Mouse (Mus musculus) hematopoietic multipotent progenitor cell, adult 10-12 weeks (in vitro differentiated cells): ENCODE data around the gene Snx4. TPM values are rescaled to one million over a fixed set of nuclear protein-coding genes. Genes with fewer than 3 reads are reported as not detected.

ENCODE experiments used
- polyA plus RNA-seq: library from polyadenylated mRNA; stranded (reverse); fragments of >175 nt; gene quantifications from 2 replicates; pipeline ENCODE4 v1.2.3, GENCODE M21; 2012; ENCODE audit warnings: low replicate concordance

Snx4 gene
- 30.6 and 39.9 TPM in 2 replicates for polyA plus RNA-seq

DNA sequence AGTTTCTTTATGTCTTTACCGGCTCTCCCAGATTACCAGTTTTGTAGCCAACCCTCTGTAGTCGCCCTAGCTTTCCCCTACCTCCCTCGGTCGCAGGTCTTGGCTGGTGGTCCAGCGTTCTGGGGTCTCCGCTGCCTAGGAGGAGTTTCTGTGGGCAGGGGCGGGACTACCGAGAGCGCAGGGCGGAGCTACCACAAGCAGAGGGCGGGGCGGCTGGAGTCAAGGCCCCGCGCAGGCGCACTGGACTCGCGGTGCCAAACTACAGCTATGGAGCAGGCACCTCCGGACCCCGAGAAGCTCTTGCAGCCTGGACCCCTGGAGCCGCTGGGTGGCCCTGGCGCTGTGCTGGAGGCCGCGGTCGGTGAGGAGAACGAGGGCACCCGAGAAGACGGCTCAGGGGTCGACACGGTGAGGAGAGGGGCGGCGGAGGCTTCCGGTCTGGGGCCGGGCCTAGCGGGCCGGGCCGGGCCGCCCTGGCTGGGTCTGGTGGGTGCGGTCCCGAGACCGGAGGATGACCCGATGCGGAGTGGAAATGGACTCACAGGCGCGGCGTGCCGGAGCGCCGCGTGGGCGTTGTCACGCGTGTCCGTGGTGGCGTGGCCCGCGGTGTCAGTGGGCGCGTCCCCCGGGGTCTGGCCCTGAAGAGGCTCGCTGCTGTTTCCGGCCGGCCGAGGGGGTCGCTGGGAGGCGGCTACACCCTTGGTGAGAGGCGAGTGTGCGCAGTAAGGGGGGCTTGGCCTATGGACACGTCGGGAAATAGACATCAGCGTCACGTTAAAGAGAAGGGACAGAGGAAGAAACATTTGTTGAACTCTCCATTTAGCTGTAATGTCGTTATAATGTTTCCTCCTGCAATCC is at the start of gene Snx4:
Snx4 (plus strand) TSS at position 249 of the 858 bp plus-strand sequence.

Other genes starting within 250 kb of the Snx4 start
- 0.99 TPM in 1 of 2 replicates, not detected in the other for gene Iqcg, start 195.2 kb upstream of the Snx4 start, polyA plus RNA-seq
- gene Rpl35a, start 195.0 kb upstream of the Snx4 start, polyA plus RNA-seq: 47.8 and 75.1 TPM in 2 replicates
- 0.42 TPM in 2 replicates for gene Lmln, start 188.9 kb upstream of the Snx4 start, polyA plus RNA-seq
- 5.2 and 10.4 TPM in 2 replicates for gene Osbpl11, start 66.4 kb upstream of the Snx4 start, polyA plus RNA-seq
- gene Zfp148, start 129.4 kb downstream of the Snx4 start, polyA plus RNA-seq: 7.4 and 7.9 TPM in 2 replicates